Mouse (Mus musculus): ENCODE measurements around the gene Serpinc1.

- TF ChIP-seq POLR2A (IDR thresholded peaks at IDR 0.05; ENCODE audit: extremely low read depth, insufficient read depth, low read length) (no peak), CTCF (IDR thresholded peaks at IDR 0.05; ENCODE audit: extremely low read depth, insufficient read depth, low read length) (no peak)
Observed at GRCm38 (mm10) chr1:161040426-161040770, 62.0 kb downstream of the Serpinc1 start.
